Mouse (Mus musculus): ENCODE results near the gene Wfdc21. TPM values are rescaled to one million over a fixed set of nuclear protein-coding genes. Genes with fewer than 3 reads are reported as not detected.

Wfdc21 gene
- not detected for polyA plus RNA-seq (2017; shearing (Covaris generic))

GRCm38 (mm10) chr11:83746681-83747080, at the start of gene Wfdc21:
Wfdc21 (plus strand) TSS chr11:83746940.

GRCm38 (mm10) chr11:83703705-83704104, 43.0 kb upstream of the Wfdc21 start, which contains the start of gene Wfdc17:
Wfdc17 (plus strand) TSS chr11:83703991.

GRCm38 (mm10) chr11:83708715-83709114, 38.0 kb upstream of the Wfdc21 start, which contains the start of gene Wfdc18:
Wfdc18 (plus strand) TSS chr11:83709015.

GRCm38 (mm10) chr11:83753581-83754181, 6.9 kb downstream of the Wfdc21 start, which contains the start of gene Heatr6:
Heatr6 (plus strand) TSS chr11:83753696.

Other genes starting within 250 kb of the Wfdc21 start
- 1.2 TPM for gene Heatr9, start 224.8 kb upstream of the Wfdc21 start, polyA plus RNA-seq (2017; shearing (Covaris generic))
- gene Ccl5, start 216.4 kb upstream of the Wfdc21 start, polyA plus RNA-seq (2017; shearing (Covaris generic)) = 1,423 TPM
- gene Ccl9, start 168.3 kb upstream of the Wfdc21 start, polyA plus RNA-seq (2017; shearing (Covaris generic)) = 0.34 TPM
- 0.50 TPM for gene Ccl6, start 153.9 kb upstream of the Wfdc21 start, polyA plus RNA-seq (2017; shearing (Covaris generic))
- not detected for gene Rpl9-ps1, start 101.3 kb upstream of the Wfdc21 start, polyA plus RNA-seq (2017; shearing (Covaris generic))
- 25.2 TPM for gene Ccl3, start 97.6 kb upstream of the Wfdc21 start, polyA plus RNA-seq (2017; shearing (Covaris generic))
- gene Ccl4, start 84.4 kb upstream of the Wfdc21 start, polyA plus RNA-seq (2017; shearing (Covaris generic)) = 91.7 TPM
- gene Wfdc17, start 42.9 kb upstream of the Wfdc21 start, polyA plus RNA-seq (2017; shearing (Covaris generic)) = not detected
- not detected for gene Wfdc18, start 37.9 kb upstream of the Wfdc21 start, polyA plus RNA-seq (2017; shearing (Covaris generic))
- 27.3 TPM for gene Heatr6, start 6.8 kb downstream of the Wfdc21 start, polyA plus RNA-seq (2017; shearing (Covaris generic))
- gene Hnf1b, start 103.1 kb downstream of the Wfdc21 start, polyA plus RNA-seq (2017; shearing (Covaris generic)) = 0.15 TPM
- 47.9 TPM for gene Ddx52, start 195.1 kb downstream of the Wfdc21 start, polyA plus RNA-seq (2017; shearing (Covaris generic))
- gene Synrg, start 217.5 kb downstream of the Wfdc21 start, polyA plus RNA-seq (2017; shearing (Covaris generic)) = 36.7 TPM